Mouse (Mus musculus) cerebellum, postnatal 25 days (tissue): ENCODE measurements around the gene Herpud1.
A peak's percentile ranks its signal among the peaks of the same experiment; 100 is the strongest.
"Not testable (repeated sequence)": the region's sequence is repeated elsewhere in the genome, so short reads cannot be mapped to it uniquely, and the experiment has no call there.

Source experiments
- DNase-seq, 2 experiments: peaks; one replicate each; pipeline ENCODE4 v3.0.0; 2021; ENCODE audit warnings: mixed read lengths in 2 of 2

The Herpud1 gene

GRCm38 (mm10) chr8:94376176-94376575 is 10.1 kb upstream of the Herpud1 start:
- DNase-seq = no peak

DNA sequence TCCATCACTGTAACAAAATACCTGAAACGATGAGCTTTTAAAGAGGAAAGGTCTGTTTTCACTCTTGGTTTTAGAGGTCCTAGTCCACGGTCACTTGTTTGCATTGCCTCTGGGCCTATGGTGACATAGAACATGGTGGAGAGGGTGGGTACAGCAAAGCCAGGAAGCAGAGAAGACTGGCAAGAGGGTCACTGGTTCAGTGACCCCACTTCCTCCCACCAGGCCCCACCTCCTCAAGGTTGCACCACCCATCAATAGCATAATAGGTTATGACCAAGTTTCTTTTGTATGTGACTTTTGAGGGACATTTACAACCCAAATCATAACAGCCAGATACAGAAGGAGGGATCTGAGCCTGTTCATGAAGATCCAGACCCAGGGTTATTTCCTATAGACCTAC is 9.7 kb upstream of the Herpud1 start:
- DNase-seq = no peak

DNA sequence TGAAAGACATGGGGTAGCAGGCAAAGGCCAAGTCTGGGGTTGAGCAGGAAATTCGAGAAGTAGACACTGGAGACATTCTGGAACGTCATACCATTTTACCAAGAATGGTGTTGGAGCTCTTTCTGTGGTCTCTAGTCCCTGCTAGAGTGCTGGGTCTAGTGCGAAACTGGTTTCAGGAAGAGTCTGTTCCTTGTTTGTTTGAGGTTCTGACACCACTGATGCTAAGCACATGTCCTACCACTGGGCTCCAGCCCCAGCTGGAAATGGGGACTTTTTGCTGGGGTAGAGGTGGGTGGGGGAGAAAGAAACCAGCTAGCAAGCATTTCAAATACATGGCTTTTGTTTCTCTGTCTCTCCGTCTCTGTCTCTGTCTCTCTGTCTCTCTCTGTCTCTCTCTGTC is 9.2 kb upstream of the Herpud1 start:
- no peak for DNase-seq

- no peak for DNase-seq
Observed at GRCm38 (mm10) chr8:94377714-94378205, 8.5 kb upstream of the Herpud1 start.

DNA sequence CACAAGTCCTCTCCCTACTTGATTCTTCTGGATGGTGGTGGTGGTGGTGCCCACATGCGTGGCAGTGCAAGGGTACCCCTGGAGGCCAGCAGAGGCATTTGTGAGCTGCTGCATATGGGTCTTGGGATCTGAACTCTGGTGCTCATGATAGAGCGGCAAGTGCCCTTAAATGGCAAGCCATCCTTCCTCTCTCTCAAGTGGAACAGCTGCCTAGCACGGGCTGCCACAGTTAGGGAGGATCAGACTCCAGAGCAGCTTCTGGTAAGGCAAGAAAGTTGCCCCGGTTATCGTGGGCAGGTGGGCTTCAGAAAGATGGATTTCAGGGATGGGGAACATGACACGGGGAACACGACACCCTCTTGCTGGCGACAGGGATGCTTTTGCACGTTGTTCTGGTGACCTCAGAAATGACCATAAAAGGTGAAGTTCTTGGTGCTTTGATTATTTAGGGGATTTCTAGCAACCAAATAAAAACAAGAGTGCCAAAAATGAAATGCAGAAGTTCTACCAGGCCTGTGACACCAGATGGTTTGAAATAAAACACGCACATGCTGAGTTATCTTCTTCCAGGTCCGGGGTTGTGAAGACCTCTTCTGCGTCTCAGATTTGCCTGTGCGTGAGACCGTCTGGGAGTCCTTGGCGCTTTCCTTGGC is 7.3 kb upstream of the Herpud1 start:
- no peak for DNase-seq

DNA sequence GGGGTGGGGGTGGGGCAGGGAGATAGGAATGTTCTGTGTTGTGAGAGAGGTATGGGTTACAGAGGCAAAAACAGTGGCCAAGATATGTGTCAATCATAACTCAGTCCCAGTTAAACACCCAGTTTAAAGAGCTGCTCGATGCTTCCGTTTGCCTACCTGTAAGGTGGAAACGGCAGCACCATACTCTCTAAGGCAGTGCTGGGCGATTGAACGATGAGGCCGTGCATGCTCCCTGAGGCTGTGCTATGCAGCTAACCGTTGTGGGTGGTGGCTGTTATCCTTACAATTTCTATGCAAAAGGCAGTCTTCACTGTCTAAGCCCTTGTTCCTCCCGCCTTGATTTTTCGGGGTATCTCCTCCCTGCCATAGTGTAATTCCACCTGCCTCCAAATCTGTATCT is 6.6 kb upstream of the Herpud1 start:
- no peak for DNase-seq

DNA sequence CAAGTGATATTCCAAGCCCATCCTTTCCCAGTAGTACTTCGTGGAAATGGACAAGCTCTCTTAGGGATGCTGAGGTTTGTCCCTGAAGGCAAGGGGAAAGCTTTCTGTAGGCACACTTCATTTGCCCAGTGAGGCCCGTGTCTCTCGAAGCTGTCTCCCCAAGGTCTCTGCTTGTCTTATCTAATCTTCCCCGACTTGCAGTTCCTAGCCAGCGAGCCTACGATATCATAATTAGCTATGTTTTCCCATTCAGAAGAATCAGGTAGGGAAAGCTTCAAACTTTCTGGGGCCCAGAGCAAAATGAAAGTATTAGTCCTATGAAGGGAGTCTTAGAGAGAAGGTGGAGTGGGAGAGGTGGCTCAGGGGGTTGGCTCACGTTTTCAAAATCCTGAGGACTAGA is 2.1 kb upstream of the Herpud1 start:
- no peak for DNase-seq

- no peak for DNase-seq
Observed at GRCm38 (mm10) chr8:94385506-94386213, 578 bp upstream of the Herpud1 start.

DNA sequence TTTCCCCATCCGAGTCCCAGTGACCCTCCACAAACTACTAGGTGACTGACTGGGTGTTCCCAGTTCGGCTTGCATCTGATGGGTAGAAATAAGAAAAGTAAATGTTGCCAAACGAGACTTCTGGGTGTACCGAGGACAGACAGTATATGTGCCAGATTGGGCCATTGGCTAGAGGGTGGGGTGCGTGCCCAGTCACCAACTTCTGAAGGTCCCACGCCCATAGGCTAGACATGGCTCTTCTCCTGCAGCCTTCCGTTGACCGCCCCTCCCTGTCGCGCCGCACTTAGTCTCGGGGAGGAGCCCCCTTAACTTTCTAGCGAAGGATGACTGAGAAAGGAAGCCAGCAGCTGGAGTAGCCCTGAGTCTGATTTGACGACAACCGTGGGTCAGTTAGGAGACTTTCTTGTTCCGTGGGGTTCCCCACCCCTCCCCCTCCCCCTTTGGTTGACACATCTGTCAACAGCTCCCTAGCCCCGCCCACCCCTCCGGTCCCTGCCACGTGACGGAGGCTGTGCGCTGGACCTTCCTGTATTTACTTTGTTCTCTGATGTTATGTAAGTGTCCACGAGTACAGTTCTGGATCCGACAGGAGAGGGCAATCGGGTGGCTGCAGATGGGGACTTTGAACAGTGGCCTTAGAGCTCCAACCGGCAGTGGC is 918 bp downstream of the Herpud1 start:
- DNase-seq = peak; percentile 71 to 78

- no peak for DNase-seq
Observed at GRCm38 (mm10) chr8:94387785-94388184, 1.5 kb downstream of the Herpud1 start.

GRCm38 (mm10) chr8:94389531-94389930 is 3.3 kb downstream of the Herpud1 start:
- DNase-seq = no peak

GRCm38 (mm10) chr8:94390429-94390828 is 4.2 kb downstream of the Herpud1 start:
- no peak for DNase-seq

DNA sequence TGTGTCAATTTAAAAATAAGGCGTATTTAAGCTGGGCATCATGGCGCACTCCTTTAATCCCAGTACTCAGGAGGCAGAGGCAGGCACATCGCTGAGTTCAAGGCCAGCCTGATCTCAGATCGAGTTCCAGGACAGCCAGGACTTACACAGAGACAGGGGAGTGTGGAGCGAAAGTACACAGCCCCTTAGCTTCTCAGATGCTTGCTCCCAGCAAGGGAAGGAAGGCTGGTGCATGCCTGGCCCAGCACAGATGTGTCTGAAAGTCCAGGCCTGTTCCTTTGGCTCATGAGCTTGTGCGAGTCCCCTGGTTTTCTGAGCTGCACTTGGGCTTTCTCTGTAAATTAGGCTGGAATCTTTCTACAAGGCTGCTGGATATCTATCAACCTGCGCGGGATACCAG is 4.7 kb downstream of the Herpud1 start:
- no peak for DNase-seq

DNA sequence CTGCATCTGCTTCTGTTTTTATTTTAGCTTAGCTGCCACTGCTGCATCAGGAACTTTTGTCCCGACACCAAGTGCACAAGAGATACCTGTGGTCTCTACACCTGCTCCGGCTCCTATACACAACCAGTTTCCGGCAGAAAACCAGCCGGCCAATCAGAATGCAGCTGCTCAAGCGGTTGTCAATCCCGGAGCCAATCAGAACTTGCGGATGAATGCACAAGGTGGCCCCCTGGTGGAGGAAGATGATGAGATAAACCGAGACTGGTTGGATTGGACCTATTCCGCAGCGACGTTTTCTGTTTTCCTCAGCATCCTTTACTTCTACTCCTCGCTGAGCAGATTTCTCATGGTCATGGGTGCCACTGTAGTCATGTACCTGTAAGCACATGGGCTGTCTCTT is 5.9 kb downstream of the Herpud1 start:
- DNase-seq = peak; percentile 37 to 62

DNA sequence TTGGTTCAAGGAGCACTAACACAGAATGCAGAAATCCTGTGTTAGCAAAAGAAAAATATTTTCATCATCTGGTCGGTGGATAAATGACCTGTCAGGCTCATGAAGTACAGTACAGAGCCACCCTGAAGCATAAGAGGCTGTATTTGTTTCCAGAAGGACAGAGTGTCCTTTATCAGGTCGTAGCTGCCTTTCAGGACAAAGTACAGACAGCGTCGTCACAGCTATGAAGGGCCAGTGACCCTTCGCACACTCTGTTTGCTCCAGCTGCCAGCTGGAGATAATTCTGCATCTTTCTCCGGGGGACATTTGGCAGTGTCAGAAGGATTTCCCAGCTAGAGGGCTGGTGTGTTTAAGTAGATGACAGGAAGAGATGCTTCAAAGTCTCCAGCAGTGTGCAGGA is 6.4 kb downstream of the Herpud1 start:
- DNase-seq = no peak

GRCm38 (mm10) chr8:94395851-94396540 is 9.8 kb downstream of the Herpud1 start:
- no peak for DNase-seq

- peak; percentile 47 to 68 for DNase-seq
Observed at GRCm38 (mm10) chr8:94396964-94397657, 10.9 kb downstream of the Herpud1 start.

GRCm38 (mm10) chr8:94398587-94398986 is 12.3 kb downstream of the Herpud1 start:
- DNase-seq = no peak

- no peak for DNase-seq
Observed at GRCm38 (mm10) chr8:94399361-94399953, 13.2 kb downstream of the Herpud1 start.

DNA sequence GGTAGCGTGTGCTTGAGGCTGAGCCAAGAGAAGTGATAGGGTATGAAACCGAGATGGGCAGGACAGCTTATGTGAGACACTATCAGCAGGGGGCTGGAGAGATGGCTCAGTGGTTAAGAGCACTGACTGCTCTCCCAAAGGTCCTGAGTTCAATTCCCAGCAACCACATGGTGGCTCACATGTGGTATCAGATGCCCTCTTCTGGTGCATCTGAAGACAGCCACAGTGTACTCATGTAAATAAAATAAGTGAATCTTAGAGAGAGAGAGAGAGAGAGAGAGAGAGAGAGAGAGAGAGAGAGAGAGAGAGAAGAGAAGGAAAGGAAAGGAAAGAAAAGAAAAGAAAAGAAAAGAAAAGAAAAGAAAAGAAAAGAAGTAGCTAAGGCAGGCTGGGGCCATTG is 13.7 kb downstream of the Herpud1 start:
- DNase-seq = not testable (repeated sequence)

GRCm38 (mm10) chr8:94408443-94409080 is 22.3 kb downstream of the Herpud1 start:
- no peak for DNase-seq

- no peak for DNase-seq
Observed at GRCm38 (mm10) chr8:94409523-94409922, 23.3 kb downstream of the Herpud1 start.
